Mouse (Mus musculus) lung, adult 2 months (tissue): Measurements from ENCODE around the gene Plxna1.

Experiments used
- CTCF ChIP-seq: fragments of 200-500 bp; IDR thresholded peaks from 2 replicates; pipeline ENCODE4 v1.5.1; 2011; ENCODE audit warnings: mild to moderate bottlenecking, low read length, control low read depth; ENCODE audit not compliant: insufficient read depth
- POLR2A ChIP-seq: fragments of 200-500 bp; IDR thresholded peaks from 2 replicates; pipeline ENCODE4 v1.6.1; 2011; ENCODE audit warnings: low read depth, mild to moderate bottlenecking, control low read depth, low read length, borderline replicate concordance; ENCODE audit errors: extremely low read depth

DNA sequence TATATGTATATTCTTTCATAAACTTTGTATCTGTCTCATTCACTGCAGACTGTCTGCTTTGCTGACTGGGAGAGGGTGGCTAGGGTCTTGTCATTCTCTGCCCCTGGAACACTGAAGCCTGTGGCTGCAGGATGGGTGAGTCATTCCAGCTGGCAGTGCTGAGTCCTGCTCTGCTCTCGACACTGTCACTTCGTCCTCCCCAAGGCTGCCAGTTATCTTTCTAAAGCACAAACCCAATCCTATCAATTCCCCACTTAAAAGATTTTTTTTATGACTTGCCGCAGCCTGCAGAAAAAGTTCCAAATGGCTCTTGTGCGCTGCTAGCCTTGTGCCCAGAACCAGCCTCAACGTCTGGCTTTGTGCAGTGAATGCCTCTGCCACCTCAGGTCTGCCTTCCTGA is 45.8 kb upstream of the Plxna1 start:
- no peak for TF ChIP-seq CTCF
- no peak for TF ChIP-seq POLR2A
